Mouse (Mus musculus): ENCODE results near the gene Lmo3.

DNA sequence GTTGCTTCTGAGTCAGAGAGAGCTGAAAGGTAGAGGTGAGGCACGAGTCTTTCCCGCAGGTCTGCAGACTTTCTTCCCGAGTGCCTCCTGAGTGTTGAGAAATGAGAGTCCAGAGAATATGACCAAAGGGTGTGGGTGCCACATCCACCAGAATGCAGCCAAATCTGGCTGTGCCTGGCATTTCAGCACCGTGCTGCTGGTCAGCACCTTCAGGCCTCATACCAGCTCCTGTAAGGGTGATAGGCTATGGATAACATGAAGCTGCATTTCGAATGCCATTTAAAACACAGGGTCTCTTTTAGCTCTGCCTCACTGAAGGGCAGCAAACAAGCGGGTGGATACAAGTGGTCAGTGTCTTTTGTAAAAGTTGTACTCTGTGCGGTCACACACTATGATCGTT is 1.5 kb upstream of the Lmo3 start:
- TF ChIP-seq POLR2A (IDR thresholded peaks at IDR 0.05; ENCODE audit: insufficient read depth, low read length) (no peak), CTCF (IDR thresholded peaks at IDR 0.05; ENCODE audit: low read depth, low read length) (no peak), EP300 (IDR thresholded peaks at IDR 0.05; ENCODE audit: insufficient read depth, low read depth, low read length) (no peak)
